Mouse (Mus musculus) G1E (cell line): ENCODE measurements around the gene Atg7.

Source experiments
- CTCF ChIP-seq: IDR thresholded peaks from 2 replicates; pipeline ENCODE4 v1.5.1; 2012; ENCODE audit warnings: low read depth, low read length, inconsistent platforms, mixed read lengths
- GATA1 ChIP-seq: IDR thresholded peaks from 2 replicates; pipeline ENCODE4 v1.6.1; 2012; ENCODE audit warnings: borderline replicate concordance, low read length, inconsistent platforms, mixed read lengths
- POLR2AphosphoS5 ChIP-seq: IDR thresholded peaks from 2 replicates; pipeline ENCODE4 v1.6.1; 2012; ENCODE audit warnings: low read depth, low read length, inconsistent platforms; ENCODE audit not compliant: insufficient replicate concordance
- TAL1 ChIP-seq: conservative IDR thresholded peaks from 2 replicates; pipeline ENCODE4 v1.6.1; 2012; ENCODE audit warnings: low read depth, low read length, inconsistent platforms, mixed read lengths

DNA sequence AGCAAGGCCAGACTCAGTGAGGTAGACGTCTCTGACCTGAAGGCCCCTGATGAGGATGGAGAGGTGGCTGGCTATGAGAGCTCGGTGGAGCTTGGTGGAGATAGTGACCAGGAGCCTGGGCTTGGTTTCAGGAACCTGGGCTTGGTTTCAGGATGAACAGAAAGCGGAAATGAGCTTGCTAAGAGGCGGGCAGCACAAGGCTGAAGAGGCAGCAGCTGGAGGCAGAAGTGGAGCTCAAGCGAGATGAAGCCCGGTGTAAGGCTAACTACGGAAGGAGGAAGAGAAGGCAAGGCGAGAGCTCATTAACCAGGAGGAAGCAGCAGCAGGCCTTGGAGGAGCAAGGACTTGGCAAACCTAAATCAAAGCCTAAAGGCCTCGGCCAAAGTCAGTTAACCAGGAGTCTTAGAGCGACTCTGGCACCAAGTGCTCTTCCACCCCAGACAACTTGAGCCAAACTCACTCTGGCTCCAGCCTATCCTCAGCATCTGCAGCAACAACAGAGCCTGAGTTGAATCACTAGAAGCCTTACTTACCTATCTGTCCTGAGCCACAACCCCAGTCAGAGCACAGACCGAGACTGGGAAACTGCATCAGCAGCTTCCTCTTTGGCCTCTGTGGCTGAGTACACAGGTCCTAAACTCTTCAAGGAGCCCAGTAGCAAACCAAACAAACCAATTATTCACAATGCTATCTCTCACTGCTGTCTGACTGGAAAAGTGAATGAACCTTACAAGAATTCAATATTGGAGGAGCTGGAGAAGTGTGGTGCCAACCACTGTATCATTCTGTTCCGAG is 99.5 kb downstream of the Atg7 start:
- TF ChIP-seq CTCF (no peak), POLR2AphosphoS5 (no peak), TAL1 (no peak), GATA1 (no peak)
